Mouse (Mus musculus) thymus, adult 2 months (tissue): Measurements from ENCODE around the gene A4gnt. TPM values are rescaled to one million over a fixed set of nuclear protein-coding genes. Genes with fewer than 3 reads are reported as not detected.

ENCODE experiments used
- DNase-seq: peaks from one replicate; pipeline ENCODE4 v3.0.0; 2021
- H3K27ac ChIP-seq: fragments of 200-500 bp; 2 replicates; pipeline ENCODE4 v1.5.1; 2012; ENCODE audit warnings: low read length, control low read depth; ENCODE audit not compliant: control insufficient read depth, insufficient read depth
- H3K27me3 ChIP-seq: fragments of 200-500 bp; 2 replicates; pipeline ENCODE4 v1.6.1; 2012; ENCODE audit warnings: mild to moderate bottlenecking, low read length, moderate library complexity, mixed read lengths; ENCODE audit not compliant: control insufficient read depth, insufficient read depth
- H3K36me3 ChIP-seq: fragments of 200-500 bp; 2 replicates; pipeline ENCODE4 v1.6.1; 2012; ENCODE audit warnings: mild to moderate bottlenecking, low read length, moderate library complexity; ENCODE audit not compliant: control insufficient read depth, insufficient read depth
- H3K4me1 ChIP-seq: fragments of 200-500 bp; replicated peaks from 2 replicates; pipeline ENCODE4 v1.6.1; 2012; ENCODE audit warnings: low read length; ENCODE audit not compliant: control insufficient read depth, insufficient read depth
- H3K4me3 ChIP-seq: fragments of 200-500 bp; 2 replicates; pipeline ENCODE4 v1.5.1; 2012; ENCODE audit warnings: mild to moderate bottlenecking, low read length, control low read depth, moderate library complexity; ENCODE audit not compliant: control insufficient read depth, insufficient read depth
- CTCF ChIP-seq: fragments of 200-500 bp; IDR thresholded peaks from 2 replicates; pipeline ENCODE4 v1.5.1; 2012; ENCODE audit warnings: mild to moderate bottlenecking, control low read depth, low read length, moderate library complexity, borderline replicate concordance; ENCODE audit not compliant: control insufficient read depth, poor library complexity, insufficient read depth; ENCODE audit errors: extremely low read depth
- POLR2A ChIP-seq: fragments of 200-500 bp; IDR thresholded peaks from 2 replicates; pipeline ENCODE4 v1.6.1; 2012; ENCODE audit warnings: mild to moderate bottlenecking, low read length, control low read depth, moderate library complexity; ENCODE audit not compliant: control insufficient read depth, poor library complexity, insufficient read depth; ENCODE audit errors: extremely low read depth
- WGBS: fragments of 180-500 bp; shearing (Covaris S2); methylation state at CpG from one replicate; pipeline ENCODE4 v1.1.7; 2018; 5-methylcytosine and 5-hydroxymethylcytosine counted together
- polyA plus RNA-seq: library from polyadenylated mRNA; depleted of rRNA; stranded (reverse); fragments of >200 nt; gene quantifications from 2 replicates; pipeline ENCODE4 v1.2.3, GENCODE M21; 2012

A4gnt gene
- polyA plus RNA-seq, 1 experiment = 0.11 TPM

DNA sequence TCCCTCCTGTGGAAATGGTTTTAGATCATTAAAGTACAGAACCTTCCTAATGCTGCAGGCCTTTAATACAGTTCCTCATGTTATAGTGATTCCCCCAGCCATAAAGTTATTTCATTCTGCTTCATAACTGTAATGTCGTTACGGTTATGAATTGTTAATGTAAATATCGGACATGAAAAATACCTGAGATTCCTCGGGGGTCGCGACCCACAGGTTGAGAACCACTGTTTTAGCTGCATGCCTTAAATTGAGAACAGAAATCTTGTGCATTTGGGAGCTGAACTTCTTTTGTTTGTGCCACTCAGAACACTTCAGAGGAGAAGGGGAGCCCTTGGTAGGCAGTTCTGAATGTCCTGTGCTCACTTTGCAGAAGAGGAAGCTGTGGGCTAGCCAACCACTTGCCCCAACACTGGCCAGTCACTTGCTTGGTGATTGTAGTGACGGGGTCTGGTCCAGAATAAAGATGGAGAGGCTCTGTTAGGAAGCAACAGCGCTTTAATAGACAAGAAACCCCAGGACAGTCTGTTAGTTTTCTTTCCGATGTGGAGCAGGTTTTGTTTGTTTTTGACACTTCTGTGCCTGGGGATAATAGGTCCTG, 18.3 kb downstream of the A4gnt start:
- WGBS = 81% methylated on average over 9 of the region's 9 CpGs
- no peak overlapping the region for H3K27ac ChIP-seq

DNA sequence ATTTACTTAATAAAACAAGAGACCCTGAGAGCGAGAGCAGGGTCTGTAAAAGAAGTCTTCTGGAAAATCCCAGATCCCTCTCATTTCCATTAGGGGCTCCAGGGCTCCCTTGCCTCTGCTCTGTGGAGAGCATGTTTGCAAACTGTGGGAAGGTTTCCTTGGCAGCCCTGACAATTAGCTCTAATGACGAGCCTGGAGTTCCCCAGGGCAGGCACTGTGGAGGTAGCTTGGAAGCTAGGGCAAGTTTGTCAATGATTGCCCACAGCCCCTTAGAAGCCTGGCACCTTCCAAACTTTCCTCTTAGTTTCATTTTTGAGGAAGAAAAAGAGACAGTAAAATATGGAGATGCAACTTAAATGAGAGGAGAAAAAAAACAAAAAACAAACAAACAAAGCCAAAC, 19.5 kb downstream of the A4gnt start:
- Histone ChIP-seq H3K4me1 (no peaks in the 10 kb centered on the region), H3K4me3 (no peak overlapping the region), H3K27me3 (peaks cover 3% of the 10 kb centered on the region; the same call in 1 of the 2 replicates), H3K27ac (no peak overlapping the region), H3K36me3 (no peaks in the 10 kb centered on the region)
- TF ChIP-seq CTCF (no peak), POLR2A (no peak)
- WGBS = 91% methylated on average over 2 of the region's 2 CpGs
- no peak for DNase-seq

More for the DNA sequence above, 18.3 kb downstream of the A4gnt start:
- H3K4me1 ChIP-seq = no peaks in the 10 kb centered on the region
- no peak overlapping the region for H3K4me3 ChIP-seq
- TF ChIP-seq CTCF (no peak), POLR2A (no peak)
- H3K36me3 ChIP-seq = no peaks in the 10 kb centered on the region
- H3K27me3 ChIP-seq = peaks cover 3% of the 10 kb centered on the region; the same call in 1 of the 2 replicates
- DNase-seq = no peak

DNA sequence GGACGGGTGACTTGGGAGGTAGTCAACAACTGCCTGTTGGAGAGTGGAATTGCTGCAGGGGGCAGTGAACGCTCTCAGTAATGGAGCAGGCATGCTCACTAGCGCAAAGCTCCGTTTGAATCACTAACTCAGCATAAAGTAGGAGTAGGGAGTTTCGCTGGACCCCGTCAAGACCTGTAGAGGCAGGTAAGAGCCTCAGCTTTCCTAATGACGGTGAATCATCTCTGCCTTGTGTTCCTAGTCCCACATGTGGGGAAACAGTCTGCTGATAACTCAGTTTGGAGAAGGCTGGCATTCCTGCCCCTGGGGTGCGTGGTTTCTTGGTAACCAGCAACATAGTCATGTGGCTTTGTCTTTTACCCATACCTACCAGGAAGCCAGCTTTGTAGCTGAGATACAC, 20.0 kb downstream of the A4gnt start:
- no peaks in the 10 kb centered on the region for H3K4me1 ChIP-seq
- H3K36me3 ChIP-seq = no peaks in the 10 kb centered on the region
- 85% methylated on average over 8 of the region's 8 CpGs for WGBS
- no peak overlapping the region for H3K4me3 ChIP-seq
- H3K27ac ChIP-seq = no peak overlapping the region
- DNase-seq = no peak
- no peak for TF ChIP-seq POLR2A
- TF ChIP-seq CTCF = no peak
- peaks cover 3% of the 10 kb centered on the region; the same call in 1 of the 2 replicates for H3K27me3 ChIP-seq

DNA sequence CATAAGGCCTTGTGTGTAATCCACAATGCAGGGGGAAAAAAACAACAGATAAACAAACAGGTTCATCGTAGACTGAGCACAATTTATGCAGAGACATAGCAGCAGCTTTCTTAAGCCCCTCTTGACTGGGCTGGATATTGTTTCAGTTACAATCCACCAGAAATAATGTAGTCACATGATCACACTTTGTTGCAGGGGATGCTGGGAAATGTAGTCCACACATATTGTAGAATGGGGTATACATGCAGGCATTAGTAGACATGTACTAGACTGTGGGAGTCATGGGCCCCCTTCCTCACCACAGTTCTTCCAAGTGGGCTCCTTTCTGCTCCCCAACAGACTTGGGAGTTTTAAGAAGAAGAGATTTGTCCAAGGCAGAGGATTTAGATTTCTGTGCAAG, 24.5 kb downstream of the A4gnt start:
- Histone ChIP-seq H3K36me3 (no peaks in the 10 kb centered on the region), H3K4me1 (no peaks in the 10 kb centered on the region), H3K27me3 (no peaks in the 10 kb centered on the region), H3K4me3 (no peak overlapping the region), H3K27ac (no peak overlapping the region)
- 97% methylated on average over 1 of the region's 1 CpGs for WGBS
- no peak for DNase-seq
- TF ChIP-seq POLR2A (no peak), CTCF (no peak)

DNA sequence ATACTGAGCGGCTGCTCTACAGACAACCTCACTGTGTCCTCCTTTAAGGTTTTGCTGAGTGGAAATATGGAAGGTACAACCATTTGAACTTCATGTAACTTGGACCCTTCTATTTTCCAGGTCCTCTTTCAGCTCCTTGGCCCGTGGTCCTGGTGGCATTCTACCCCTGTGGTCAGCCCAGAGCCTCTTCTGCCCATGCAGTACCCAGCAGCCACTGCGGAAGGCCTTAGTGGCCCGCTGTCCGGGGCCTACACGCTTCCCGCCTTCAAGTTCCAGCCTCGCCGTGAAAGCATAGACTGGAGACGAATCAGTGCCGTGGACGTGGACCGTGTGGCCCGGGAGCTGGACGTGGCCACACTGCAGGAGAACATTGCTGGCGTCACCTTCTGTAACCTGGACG, 24.9 kb downstream of the A4gnt start:
- H3K27ac ChIP-seq = no peak overlapping the region
- TF ChIP-seq POLR2A (no peak), CTCF (no peak)
- no peaks in the 10 kb centered on the region for H3K36me3 ChIP-seq
- WGBS = 94% methylated on average over 17 of the region's 17 CpGs
- H3K4me3 ChIP-seq = no peak overlapping the region
- no peaks in the 10 kb centered on the region for H3K27me3 ChIP-seq
- DNase-seq = no peak
- no peaks in the 10 kb centered on the region for H3K4me1 ChIP-seq

DNA sequence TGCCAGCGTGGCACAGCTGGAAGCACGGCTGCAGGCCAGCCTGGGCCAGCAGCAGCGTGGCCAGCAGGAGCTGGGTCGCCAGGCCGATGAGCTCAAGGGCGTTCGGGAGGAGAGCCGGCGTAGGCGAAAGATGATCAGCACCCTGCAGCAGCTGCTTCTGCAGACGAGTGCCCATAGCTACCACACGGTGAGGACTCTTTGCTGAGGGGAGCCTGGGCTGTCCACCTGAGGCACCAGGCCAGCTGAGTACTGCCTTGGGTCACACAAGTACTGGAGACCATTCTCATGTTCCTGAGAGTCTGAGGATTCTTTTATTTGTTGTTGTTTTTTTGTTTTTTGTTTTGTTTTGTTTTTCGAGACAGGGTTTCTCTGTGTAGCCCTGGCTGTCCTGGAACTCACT, 25.4 kb downstream of the A4gnt start:
- no peaks in the 10 kb centered on the region for H3K27me3 ChIP-seq
- no peaks in the 10 kb centered on the region for H3K36me3 ChIP-seq
- 95% methylated on average over 13 of the region's 13 CpGs for WGBS
- no peaks in the 10 kb centered on the region for H3K4me1 ChIP-seq
- TF ChIP-seq POLR2A (no peak), CTCF (no peak)
- H3K27ac ChIP-seq = no peak overlapping the region
- DNase-seq = no peak
- no peak overlapping the region for H3K4me3 ChIP-seq

DNA sequence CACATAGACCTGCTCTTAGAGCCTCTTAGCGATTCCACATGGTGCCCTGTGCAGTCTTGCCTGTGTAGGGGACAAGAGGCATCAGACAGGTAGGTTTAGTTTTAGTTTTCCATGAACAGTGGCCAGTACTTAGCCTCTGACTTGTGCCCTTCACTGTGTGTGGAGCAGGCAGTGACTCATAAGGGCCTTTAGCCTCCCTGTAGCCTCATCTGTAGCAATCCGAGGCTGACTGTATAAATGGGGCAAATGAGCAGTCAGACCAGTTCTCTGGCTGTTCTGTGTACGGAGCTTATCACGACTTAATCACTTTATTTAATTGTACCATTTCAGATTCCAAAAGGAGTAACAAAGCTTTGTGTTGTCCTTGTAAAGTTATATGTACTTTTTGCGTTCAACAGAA, 27.7 kb downstream of the A4gnt start:
- 95% methylated on average over 5 of the region's 5 CpGs for WGBS
- Histone ChIP-seq H3K27me3 (no peaks in the 10 kb centered on the region), H3K27ac (no peak overlapping the region), H3K4me3 (no peak overlapping the region), H3K4me1 (no peaks in the 10 kb centered on the region), H3K36me3 (no peaks in the 10 kb centered on the region)
- no peak for DNase-seq
- TF ChIP-seq CTCF = no peak
- no peak for TF ChIP-seq POLR2A
